Mouse (Mus musculus): ENCODE measurements around the gene Ccdc6. TPM values are rescaled to one million over a fixed set of nuclear protein-coding genes. Genes with fewer than 3 reads are reported as not detected.

Gene Ccdc6
- polyA plus RNA-seq, 1 experiment from 2014 or later: 16.0 TPM

DNA sequence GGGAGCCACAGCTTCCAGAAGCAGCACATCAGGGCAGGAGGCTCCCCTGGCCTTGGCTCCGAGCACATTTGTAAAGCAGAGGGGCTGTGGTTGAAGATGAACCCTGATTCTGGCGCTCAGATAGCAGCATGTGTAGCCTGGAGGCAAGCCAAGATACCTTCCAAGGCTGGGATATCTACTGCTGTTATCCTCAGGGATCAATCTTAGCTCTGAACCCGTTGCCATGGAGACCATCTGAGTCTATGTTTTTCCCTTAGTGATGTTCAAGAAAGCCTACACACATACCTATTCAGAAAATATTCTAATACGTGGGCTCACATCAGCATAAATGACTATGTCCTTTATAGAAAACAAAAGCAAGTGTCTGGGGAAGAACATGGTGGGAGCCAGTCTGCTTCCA lies 19.5 kb upstream of the Ccdc6 start:
- Histone ChIP-seq H3K36me3 (no peaks in the 10 kb centered on the region), H3K27ac (no peak overlapping the region), H3K27me3 (ENCODE audit: insufficient read depth, poor library complexity, severe bottlenecking) (no peaks in the 10 kb centered on the region), H3K4me1 (peaks cover 8% of the 10 kb centered on the region; the same call in 1 of the 2 replicates), H3K9me3 (no peaks in the 10 kb centered on the region), H3K4me3 (no peak overlapping the region)
- 68% methylated on average over 4 of the region's 4 CpGs for WGBS
- no peak for DNase-seq (ENCODE audit: low spot score)

DNA sequence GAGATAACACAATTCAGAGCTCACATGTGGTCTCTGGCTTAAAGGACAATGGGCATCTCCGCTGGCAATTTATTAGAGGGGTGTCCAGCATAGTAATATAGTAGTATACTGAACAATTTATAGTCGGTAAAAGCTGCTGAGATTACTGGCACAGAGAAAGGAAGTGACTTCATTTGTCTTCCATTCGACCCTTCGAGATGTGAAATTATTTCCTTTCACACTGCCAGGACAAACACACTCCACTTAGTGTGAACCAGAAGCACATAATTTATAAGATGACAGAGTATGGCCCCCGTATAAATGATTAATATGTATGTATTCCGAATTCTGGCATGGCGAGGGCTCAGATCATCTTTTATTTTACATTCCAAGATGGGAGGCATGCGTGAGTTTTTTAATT lies 16.0 kb upstream of the Ccdc6 start:
- Histone ChIP-seq H3K4me1 (peaks cover 17% of the 10 kb centered on the region; the same call in 1 of the 2 replicates), H3K27me3 (ENCODE audit: insufficient read depth, poor library complexity, severe bottlenecking) (no peaks in the 10 kb centered on the region), H3K27ac (no peak overlapping the region), H3K9me3 (no peaks in the 10 kb centered on the region), H3K36me3 (no peaks in the 10 kb centered on the region), H3K4me3 (no peak overlapping the region)
- 74% methylated on average over 8 of the region's 8 CpGs for WGBS
- no peak for DNase-seq (ENCODE audit: low spot score)

DNA sequence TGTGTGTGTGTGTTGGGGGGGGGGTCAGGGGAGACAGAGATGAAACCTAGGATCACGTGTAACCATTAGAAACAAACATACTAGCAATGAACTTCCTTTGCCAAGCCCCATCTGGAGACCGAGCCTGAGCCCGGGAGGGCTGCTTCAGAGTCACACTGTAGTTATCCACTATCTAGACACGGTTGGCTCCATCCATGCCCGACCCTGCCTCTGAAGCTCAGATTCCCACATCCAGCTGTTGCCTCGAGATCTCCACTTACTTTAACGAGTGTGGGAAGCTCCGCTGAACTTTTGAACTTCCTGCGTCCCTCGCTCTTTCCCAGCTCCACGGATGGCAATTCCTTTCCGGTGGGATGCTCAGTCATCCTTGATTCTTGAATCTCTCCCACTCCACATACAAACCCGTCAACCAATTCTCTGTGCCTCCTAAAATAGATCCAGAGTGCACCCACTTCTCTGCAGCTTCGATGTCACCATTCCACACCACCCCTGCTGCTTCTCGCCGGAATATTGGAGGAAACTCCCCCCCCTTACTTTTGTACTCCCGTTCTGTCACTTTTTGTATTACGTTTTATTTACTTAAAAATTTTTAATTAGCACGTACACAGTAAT lies 15.3 kb upstream of the Ccdc6 start:
- Histone ChIP-seq H3K4me3 (peak overlapping the region; percentile 15; the same call in 1 of the 2 replicates), H3K9me3 (no peaks in the 10 kb centered on the region), H3K36me3 (no peaks in the 10 kb centered on the region), H3K27ac (peak overlapping the region; percentile 70), H3K27me3 (ENCODE audit: insufficient read depth, poor library complexity, severe bottlenecking) (no peaks in the 10 kb centered on the region), H3K4me1 (peaks cover 17% of the 10 kb centered on the region; the same call in 1 of the 2 replicates)
- WGBS: 50% methylated on average over 19 of the region's 19 CpGs
- no peak for DNase-seq (ENCODE audit: low spot score)

DNA sequence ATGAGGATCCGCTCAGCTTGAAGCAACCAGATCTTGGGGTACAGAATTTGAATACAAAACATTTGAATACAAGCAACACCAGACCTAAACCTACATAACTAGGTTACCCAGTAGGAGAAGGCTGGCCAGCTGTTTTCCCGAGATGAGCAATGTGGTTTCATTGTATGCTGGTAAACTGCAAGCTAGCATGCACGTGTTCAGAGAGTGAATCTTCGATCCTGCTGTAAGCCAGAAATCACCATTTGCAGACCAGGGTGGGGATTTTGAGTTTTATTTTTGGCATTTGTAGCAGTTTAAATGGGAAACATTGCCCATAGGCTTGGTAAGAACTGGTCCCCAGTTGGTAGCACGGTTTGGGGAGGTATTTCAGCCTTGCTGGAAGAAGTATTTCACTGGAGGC lies 13.7 kb upstream of the Ccdc6 start:
- no peak overlapping the region for H3K4me3 ChIP-seq
- H3K9me3 ChIP-seq: no peaks in the 10 kb centered on the region
- no peaks in the 10 kb centered on the region for H3K36me3 ChIP-seq
- no peaks in the 10 kb centered on the region for H3K27me3 ChIP-seq (ENCODE audit: insufficient read depth, poor library complexity, severe bottlenecking)
- no peak for DNase-seq (ENCODE audit: low spot score)
- WGBS: 83% methylated on average over 5 of the region's 5 CpGs
- peaks cover 17% of the 10 kb centered on the region; the same call in 1 of the 2 replicates for H3K4me1 ChIP-seq
- no peak overlapping the region for H3K27ac ChIP-seq

DNA sequence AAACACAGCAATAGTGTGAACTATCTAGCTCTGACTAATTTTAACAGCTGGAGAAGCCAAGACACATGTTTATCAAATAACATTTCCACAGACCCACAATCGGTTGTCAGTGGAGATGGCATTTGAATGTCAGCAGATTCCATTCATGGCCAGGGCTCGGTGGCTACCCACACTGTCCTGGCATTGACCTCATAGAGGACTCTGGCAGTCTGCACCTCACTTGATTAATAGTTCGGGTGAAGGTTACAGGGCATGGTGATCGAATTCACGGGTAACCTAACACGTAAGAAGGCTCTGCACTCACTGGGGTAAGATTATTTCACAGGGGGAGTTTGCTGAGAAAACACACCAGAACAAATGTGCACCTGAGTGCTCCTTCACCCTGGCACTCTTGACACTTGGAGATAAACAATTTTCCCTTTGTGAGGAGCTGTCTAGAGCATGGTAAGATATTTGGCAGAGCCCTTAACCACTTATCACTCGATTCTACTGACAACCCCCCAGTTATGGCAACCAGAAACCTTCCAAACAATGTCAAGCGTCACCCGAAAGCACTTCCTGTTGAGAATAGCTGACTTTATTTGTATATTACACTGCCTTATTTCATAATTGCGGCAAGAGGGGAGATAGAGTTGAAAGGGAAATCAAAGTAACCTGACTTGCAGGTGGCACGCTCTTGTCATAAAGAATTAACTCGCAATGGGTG lies 11.5 kb upstream of the Ccdc6 start:
- H3K36me3 ChIP-seq: no peaks in the 10 kb centered on the region
- peaks cover 17% of the 10 kb centered on the region; the same call in 1 of the 2 replicates for H3K4me1 ChIP-seq
- H3K9me3 ChIP-seq: no peaks in the 10 kb centered on the region
- WGBS: 69% methylated on average over 12 of the region's 12 CpGs
- H3K27ac ChIP-seq: no peak overlapping the region
- no peak for DNase-seq (ENCODE audit: low spot score)
- H3K27me3 ChIP-seq (ENCODE audit: insufficient read depth, poor library complexity, severe bottlenecking): no peaks in the 10 kb centered on the region
- no peak overlapping the region for H3K4me3 ChIP-seq

DNA sequence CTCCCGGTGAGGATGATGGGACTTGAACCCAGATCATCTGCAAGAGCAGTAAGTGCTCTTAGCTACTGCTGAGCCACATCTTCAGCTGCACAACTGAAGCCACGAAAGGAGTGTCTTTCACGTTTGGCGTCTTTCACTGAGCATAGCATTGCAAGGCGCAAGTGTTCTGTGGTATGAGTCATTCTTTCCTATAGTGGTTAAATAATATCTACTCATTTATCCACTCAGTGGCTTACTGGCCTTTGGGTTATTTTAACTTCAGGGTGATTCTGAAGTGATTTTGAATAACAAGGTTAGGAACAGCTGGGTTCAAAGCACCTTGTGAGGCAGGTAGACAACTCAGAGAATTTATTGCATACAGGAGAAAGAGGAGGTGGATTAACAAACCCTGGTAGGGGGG lies 8.1 kb upstream of the Ccdc6 start:
- Histone ChIP-seq H3K27ac (no peak overlapping the region), H3K36me3 (no peaks in the 10 kb centered on the region), H3K27me3 (ENCODE audit: insufficient read depth, poor library complexity, severe bottlenecking) (no peaks in the 10 kb centered on the region), H3K4me3 (no peak overlapping the region), H3K9me3 (no peaks in the 10 kb centered on the region), H3K4me1 (peaks cover 9% of the 10 kb centered on the region)
- WGBS: 87% methylated on average over 5 of the region's 5 CpGs
- DNase-seq (ENCODE audit: low spot score): no peak

DNA sequence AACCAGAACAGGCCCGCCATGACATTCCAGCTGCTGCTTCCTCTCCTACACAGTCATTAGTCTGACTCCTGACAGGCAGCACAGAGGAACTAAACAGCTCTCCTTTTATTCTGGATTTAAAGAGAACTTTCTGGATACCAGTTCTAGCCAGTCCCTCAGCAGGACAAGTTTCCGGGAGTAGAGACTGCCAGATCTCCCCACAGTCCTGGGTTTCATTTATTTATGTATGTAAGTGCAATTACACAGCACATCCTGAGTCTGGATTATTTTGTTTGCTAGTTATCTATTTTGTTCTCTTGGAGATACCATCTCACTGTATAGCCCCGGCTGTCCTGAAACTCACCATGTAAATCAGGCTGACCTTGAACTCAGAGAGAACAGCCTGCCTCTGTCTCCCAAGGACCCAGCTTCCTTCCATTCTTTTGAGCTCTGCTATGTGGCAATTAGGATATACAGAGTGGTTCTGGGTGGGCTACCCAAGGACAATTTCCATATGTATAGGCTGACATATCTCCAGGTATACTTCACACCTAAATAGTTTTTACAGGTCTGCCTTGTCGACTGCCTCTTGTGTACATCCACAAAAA lies 5.0 kb upstream of the Ccdc6 start:
- Histone ChIP-seq H3K36me3 (no peaks in the 10 kb centered on the region), H3K27ac (no peak overlapping the region), H3K9me3 (no peaks in the 10 kb centered on the region), H3K27me3 (ENCODE audit: insufficient read depth, poor library complexity, severe bottlenecking) (no peaks in the 10 kb centered on the region), H3K4me1 (peaks cover 28% of the 10 kb centered on the region), H3K4me3 (no peak overlapping the region)
- WGBS: 68% methylated on average over 4 of the region's 4 CpGs
- no peak for DNase-seq (ENCODE audit: low spot score)

DNA sequence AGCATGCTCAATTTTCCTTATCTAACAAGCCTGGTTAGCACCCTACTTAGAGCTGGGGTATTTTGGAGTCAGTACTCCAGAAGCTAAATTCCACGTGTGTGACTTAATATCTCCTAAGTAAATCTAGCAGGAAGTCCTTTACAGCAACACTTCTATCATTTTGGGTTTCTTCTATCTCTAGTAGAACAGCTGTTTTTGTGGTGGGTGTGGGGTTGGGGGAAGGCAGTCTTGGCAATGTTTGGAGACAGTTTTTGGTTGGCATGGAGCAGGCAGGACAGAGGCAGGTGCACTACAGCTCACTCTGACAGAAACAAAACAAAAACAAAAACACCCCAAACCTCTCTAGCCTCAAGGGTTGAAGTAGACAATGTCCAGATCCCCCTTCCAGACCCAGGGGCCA lies 3.1 kb upstream of the Ccdc6 start:
- Histone ChIP-seq H3K4me3 (no peak overlapping the region), H3K36me3 (no peaks in the 10 kb centered on the region), H3K27me3 (ENCODE audit: insufficient read depth, poor library complexity, severe bottlenecking) (no peaks in the 10 kb centered on the region), H3K9me3 (no peaks in the 10 kb centered on the region), H3K4me1 (peaks cover 31% of the 10 kb centered on the region), H3K27ac (no peak overlapping the region)
- no peak for DNase-seq (ENCODE audit: low spot score)
- 8% methylated on average over 1 of the region's 1 CpGs for WGBS

DNA sequence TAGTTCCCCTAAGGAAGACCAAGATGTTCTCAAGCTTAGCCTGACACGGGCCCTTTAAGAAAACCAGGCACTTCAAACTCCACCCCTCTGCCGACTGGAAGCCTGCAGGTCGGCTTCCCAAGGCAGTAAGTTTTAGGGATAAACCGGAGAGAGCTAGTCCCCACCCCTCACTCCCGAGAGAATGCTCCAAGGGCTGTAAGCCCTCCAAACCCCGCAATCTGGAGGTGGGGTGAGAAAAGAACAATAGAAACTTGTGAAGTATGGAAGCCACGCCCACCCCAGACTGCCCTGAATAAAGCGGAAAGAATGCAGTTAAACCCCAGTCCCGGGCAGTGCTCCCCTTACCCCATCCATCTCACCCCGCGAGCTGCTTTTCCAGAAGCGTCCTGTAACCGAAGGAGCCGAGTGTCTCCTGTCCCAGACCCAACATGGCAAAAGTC lies 1.9 kb upstream of the Ccdc6 start:
- H3K27ac ChIP-seq: peak overlapping the region; percentile 90
- WGBS: 1% methylated on average over 14 of the region's 14 CpGs
- DNase-seq (ENCODE audit: low spot score): peak; percentile 84
- no peaks in the 10 kb centered on the region for H3K9me3 ChIP-seq
- H3K4me3 ChIP-seq: peak overlapping the region; percentile 100
- H3K36me3 ChIP-seq: no peaks in the 10 kb centered on the region
- peaks cover 43% of the 10 kb centered on the region for H3K4me1 ChIP-seq
- no peaks in the 10 kb centered on the region for H3K27me3 ChIP-seq (ENCODE audit: insufficient read depth, poor library complexity, severe bottlenecking)

DNA sequence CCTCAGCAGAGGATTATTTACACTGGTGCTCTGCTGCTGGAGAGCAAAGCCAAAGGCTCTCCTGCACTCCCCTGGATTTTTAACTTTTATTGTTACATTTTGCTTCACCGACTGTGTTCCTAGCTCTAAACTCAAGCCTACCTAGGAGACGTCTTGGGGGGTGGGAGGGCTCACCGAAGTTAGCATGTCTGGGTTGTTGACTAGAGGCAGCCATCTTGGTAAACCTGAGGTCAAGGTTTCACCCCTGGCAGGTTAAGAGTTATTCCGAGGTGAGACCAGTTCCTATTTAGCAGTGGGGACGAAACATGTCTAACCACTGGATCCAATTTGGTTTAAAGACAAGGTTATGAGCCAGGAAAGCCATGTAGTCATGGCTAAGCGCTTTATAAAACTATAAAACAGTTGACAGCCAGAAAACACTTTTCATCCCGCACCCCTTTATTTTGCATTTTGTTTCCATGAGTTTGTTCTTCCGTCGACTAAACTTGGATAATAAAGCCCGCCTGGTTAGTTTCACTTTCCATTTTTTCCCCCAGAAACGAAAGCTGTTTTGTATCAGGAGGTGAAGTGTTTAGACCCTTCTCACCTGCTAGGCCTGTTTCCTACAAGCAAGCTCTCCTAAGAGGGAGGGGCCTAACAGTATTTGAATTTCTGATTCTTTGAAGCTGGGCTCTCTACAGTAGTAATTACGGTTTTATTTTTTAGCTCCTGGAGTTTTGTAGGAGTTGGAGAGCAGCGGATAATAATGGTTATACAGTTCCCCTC lies 1.2 kb upstream of the Ccdc6 start:
- no peak for DNase-seq (ENCODE audit: low spot score)
- Histone ChIP-seq H3K4me1 (peaks cover 45% of the 10 kb centered on the region), H3K27ac (peak overlapping the region; percentile 97), H3K36me3 (peaks cover 2% of the 10 kb centered on the region), H3K9me3 (no peaks in the 10 kb centered on the region), H3K4me3 (peak overlapping the region; percentile 100), H3K27me3 (ENCODE audit: insufficient read depth, poor library complexity, severe bottlenecking) (no peaks in the 10 kb centered on the region)
- 18% methylated on average over 13 of the region's 13 CpGs for WGBS

DNA sequence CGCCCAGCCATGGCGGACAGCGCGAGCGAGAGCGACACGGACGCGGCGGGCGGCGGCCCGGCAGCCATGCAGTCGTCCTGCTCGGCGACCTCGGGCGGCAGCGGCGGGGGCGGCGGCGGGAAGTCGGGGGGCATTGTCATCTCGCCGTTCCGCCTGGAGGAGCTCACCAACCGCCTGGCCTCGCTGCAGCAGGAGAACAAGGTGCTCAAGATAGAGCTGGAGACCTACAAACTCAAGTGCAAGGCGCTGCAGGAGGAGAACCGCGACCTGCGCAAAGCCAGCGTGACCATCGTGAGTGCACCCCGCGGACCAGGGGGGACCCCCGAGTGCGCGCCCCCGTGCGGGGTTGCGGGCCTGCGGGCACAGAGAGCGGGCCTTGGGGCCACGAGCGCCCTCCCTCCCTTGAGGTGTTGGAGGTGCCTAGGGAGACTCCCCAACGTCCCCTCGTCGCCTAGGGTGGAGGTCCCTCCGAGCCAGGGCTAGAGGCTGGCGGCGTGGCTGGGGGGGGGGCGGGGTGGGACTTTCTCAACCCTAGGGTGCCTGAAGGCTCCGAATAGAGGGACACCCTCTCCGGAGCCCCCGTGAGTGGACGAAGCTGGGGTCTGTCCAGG lies 475 bp downstream of the Ccdc6 start:
- WGBS: under 1% methylated on average over 58 of the region's 58 CpGs
- DNase-seq (ENCODE audit: low spot score): no peak

DNA sequence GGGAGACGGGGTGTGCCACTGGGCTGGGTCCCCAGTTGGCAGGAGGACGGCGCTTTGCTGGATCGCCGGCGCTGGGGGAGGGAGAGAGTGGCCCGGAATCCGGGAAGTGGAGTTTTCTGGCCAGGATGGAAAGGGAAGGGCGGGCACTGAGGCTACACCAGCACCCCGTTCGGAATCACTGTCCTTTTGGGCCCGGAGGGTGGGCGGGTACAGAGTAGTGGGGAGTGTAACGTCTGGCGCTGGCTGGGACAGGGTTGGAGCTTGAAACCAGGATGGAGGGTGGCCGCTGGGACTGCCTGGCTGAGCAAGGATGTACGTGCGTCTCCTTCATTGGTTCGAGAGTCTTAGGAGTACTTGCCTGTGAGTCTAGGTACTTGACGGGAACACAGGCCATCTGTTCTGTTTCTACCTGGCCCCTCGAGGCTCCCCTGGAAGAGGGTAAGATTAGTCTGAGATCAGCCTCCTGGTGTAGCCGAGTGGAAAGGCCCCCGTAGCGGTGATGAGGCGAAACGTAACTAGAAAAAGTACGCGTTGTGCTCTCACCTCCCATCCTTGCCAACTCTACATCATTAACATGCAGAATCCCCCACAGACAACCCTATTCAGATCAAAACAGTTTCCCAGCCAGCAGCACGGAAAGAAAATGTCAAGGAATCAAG lies 1.1 kb downstream of the Ccdc6 start:
- Histone ChIP-seq H3K27me3 (ENCODE audit: insufficient read depth, poor library complexity, severe bottlenecking) (no peaks in the 10 kb centered on the region), H3K27ac (peak overlapping the region; percentile 97), H3K36me3 (peaks cover 18% of the 10 kb centered on the region), H3K4me1 (peaks cover 45% of the 10 kb centered on the region), H3K4me3 (peak overlapping the region; percentile 100), H3K9me3 (no peaks in the 10 kb centered on the region)
- WGBS: under 1% methylated on average over 29 of the region's 29 CpGs
- DNase-seq (ENCODE audit: low spot score): no peak

More for the DNA sequence above, 475 bp downstream of the Ccdc6 start:
- peak overlapping the region; percentile 97 for H3K27ac ChIP-seq
- peak overlapping the region; percentile 100 for H3K4me3 ChIP-seq
- H3K9me3 ChIP-seq: no peaks in the 10 kb centered on the region
- peaks cover 45% of the 10 kb centered on the region for H3K4me1 ChIP-seq
- no peaks in the 10 kb centered on the region for H3K27me3 ChIP-seq (ENCODE audit: insufficient read depth, poor library complexity, severe bottlenecking)
- H3K36me3 ChIP-seq: peaks cover 15% of the 10 kb centered on the region

Measured in heart, embryonic 10.5 days (tissue).